Mouse (Mus musculus): ENCODE results near the gene Senp1. TPM values are rescaled to one million over a fixed set of nuclear protein-coding genes. Genes with fewer than 3 reads are reported as not detected.
A peak's percentile ranks its signal among the peaks of the same experiment; 100 is the strongest.

Gene Senp1
- polyA plus RNA-seq, 1 experiment from 2014 or later = 26.9 TPM

GRCm38 (mm10) chr15:97999991-98000390 is 93.6 kb downstream of the Senp1 start:
- Histone ChIP-seq H3K4me1 (replicated peaks) (peaks cover 40% of the 10 kb centered on the region), H3K27ac (ENCODE audit: poor library complexity, severe bottlenecking) (no peak overlapping the region), H3K9me3 (replicated peaks) (no peaks in the 10 kb centered on the region), H3K27me3 (replicated peaks) (peaks cover 45% of the 10 kb centered on the region), H3K36me3 (peaks cover 8% of the 10 kb centered on the region; the same call in 1 of the 2 replicates), H3K4me2 (0 out of 2 replicates have a peak overlapping the region, but pooled peaks have one; percentile 6), H3K9ac (no peak overlapping the region), H3K4me3 (no peak overlapping the region)
- 23% methylated on average over 7 of the region's 7 CpGs for WGBS
- ATAC-seq (ENCODE audit: insufficient number of reproducible peaks, low FRiP score) = no peak

GRCm38 (mm10) chr15:97999546-97999945 is 94.0 kb downstream of the Senp1 start:
- Histone ChIP-seq H3K36me3 (peaks cover 9% of the 10 kb centered on the region; the same call in 1 of the 2 replicates), H3K4me2 (0 out of 2 replicates have a peak overlapping the region, but pooled peaks have one; percentile 6), H3K9ac (no peak overlapping the region), H3K4me1 (replicated peaks) (peaks cover 37% of the 10 kb centered on the region), H3K9me3 (replicated peaks) (no peaks in the 10 kb centered on the region), H3K27ac (ENCODE audit: poor library complexity, severe bottlenecking) (no peak overlapping the region), H3K4me3 (no peak overlapping the region), H3K27me3 (replicated peaks) (peaks cover 41% of the 10 kb centered on the region)
- 27% methylated on average over 13 of the region's 13 CpGs for WGBS
- ATAC-seq (ENCODE audit: insufficient number of reproducible peaks, low FRiP score) = no peak

GRCm38 (mm10) chr15:97996716-97997256 is 96.8 kb downstream of the Senp1 start:
- Histone ChIP-seq H3K27ac (ENCODE audit: poor library complexity, severe bottlenecking) (no peak overlapping the region), H3K4me1 (replicated peaks) (peaks cover 31% of the 10 kb centered on the region), H3K36me3 (peaks cover 9% of the 10 kb centered on the region; the same call in 1 of the 2 replicates), H3K9ac (no peak overlapping the region), H3K9me3 (replicated peaks) (no peaks in the 10 kb centered on the region), H3K27me3 (replicated peaks) (peaks cover 29% of the 10 kb centered on the region), H3K4me2 (no peak overlapping the region), H3K4me3 (no peak overlapping the region)
- ATAC-seq (ENCODE audit: insufficient number of reproducible peaks, low FRiP score) = no peak
- 73% methylated on average over 13 of the region's 13 CpGs for WGBS

GRCm38 (mm10) chr15:97992712-97993286 is 100.7 kb downstream of the Senp1 start:
- H3K9ac ChIP-seq = peak overlapping the region; percentile 68
- H3K27me3 ChIP-seq (replicated peaks) = no peaks in the 10 kb centered on the region
- H3K36me3 ChIP-seq = peaks cover 13% of the 10 kb centered on the region; the same call in 1 of the 2 replicates
- ATAC-seq (ENCODE audit: insufficient number of reproducible peaks, low FRiP score) = peak; percentile 86
- peaks cover 42% of the 10 kb centered on the region for H3K4me1 ChIP-seq (replicated peaks)
- no peaks in the 10 kb centered on the region for H3K9me3 ChIP-seq (replicated peaks)
- peak overlapping the region; percentile 24 for H3K4me3 ChIP-seq
- H3K27ac ChIP-seq (ENCODE audit: poor library complexity, severe bottlenecking) = peak overlapping the region; percentile 80
- H3K4me2 ChIP-seq = peak overlapping the region; percentile 60
- 9% methylated on average over 18 of the region's 18 CpGs for WGBS

- H3K9ac ChIP-seq = peak overlapping the region; percentile 68
- 45% methylated on average over 13 of the region's 13 CpGs for WGBS
- peak overlapping the region; percentile 80 for H3K27ac ChIP-seq (ENCODE audit: poor library complexity, severe bottlenecking)
- no peaks in the 10 kb centered on the region for H3K27me3 ChIP-seq (replicated peaks)
- peaks cover 42% of the 10 kb centered on the region for H3K4me1 ChIP-seq (replicated peaks)
- H3K4me3 ChIP-seq = no peak overlapping the region
- H3K9me3 ChIP-seq (replicated peaks) = no peaks in the 10 kb centered on the region
- H3K4me2 ChIP-seq = peak overlapping the region; percentile 60
- H3K36me3 ChIP-seq = peaks cover 18% of the 10 kb centered on the region; the same call in 1 of the 2 replicates
- ATAC-seq (ENCODE audit: insufficient number of reproducible peaks, low FRiP score) = peak; percentile 39
Measured at GRCm38 (mm10) chr15:97992027-97992711, 101.4 kb downstream of the Senp1 start.

- Histone ChIP-seq H3K4me3 (no peak overlapping the region), H3K4me2 (no peak overlapping the region), H3K36me3 (peaks cover 20% of the 10 kb centered on the region), H3K27ac (ENCODE audit: poor library complexity, severe bottlenecking) (no peak overlapping the region), H3K9me3 (replicated peaks) (no peaks in the 10 kb centered on the region), H3K9ac (no peak overlapping the region), H3K4me1 (replicated peaks) (peaks cover 42% of the 10 kb centered on the region), H3K27me3 (replicated peaks) (no peaks in the 10 kb centered on the region)
- no peak for ATAC-seq (ENCODE audit: insufficient number of reproducible peaks, low FRiP score)
- 31% methylated on average over 12 of the region's 12 CpGs for WGBS
Measured at GRCm38 (mm10) chr15:97991285-97991895, 102.2 kb downstream of the Senp1 start.

- peaks cover 24% of the 10 kb centered on the region for H3K36me3 ChIP-seq
- no peak for ATAC-seq (ENCODE audit: insufficient number of reproducible peaks, low FRiP score)
- H3K27ac ChIP-seq (ENCODE audit: poor library complexity, severe bottlenecking) = no peak overlapping the region
- no peaks in the 10 kb centered on the region for H3K9me3 ChIP-seq (replicated peaks)
- no peak overlapping the region for H3K4me3 ChIP-seq
- no peaks in the 10 kb centered on the region for H3K27me3 ChIP-seq (replicated peaks)
- peaks cover 42% of the 10 kb centered on the region for H3K4me1 ChIP-seq (replicated peaks)
- no peak overlapping the region for H3K9ac ChIP-seq
- H3K4me2 ChIP-seq = no peak overlapping the region
- WGBS = 25% methylated on average over 4 of the region's 4 CpGs
Measured at GRCm38 (mm10) chr15:97990721-97991120, 102.8 kb downstream of the Senp1 start.

- 11% methylated on average over 6 of the region's 6 CpGs for whole genome bisulfite sequencing
- no peaks in the 10 kb centered on the region for H3K9me3 ChIP-seq (replicated peaks)
- H3K9ac ChIP-seq = no peak overlapping the region
- peaks cover 28% of the 10 kb centered on the region for H3K36me3 ChIP-seq
- no peak overlapping the region for H3K27ac ChIP-seq (ENCODE audit: poor library complexity, severe bottlenecking)
- H3K4me1 ChIP-seq (replicated peaks) = peaks cover 42% of the 10 kb centered on the region
- no peak overlapping the region for H3K4me2 ChIP-seq
- no peak overlapping the region for H3K4me3 ChIP-seq
- ATAC-seq (ENCODE audit: insufficient number of reproducible peaks, low FRiP score) = no peak
- no peaks in the 10 kb centered on the region for H3K27me3 ChIP-seq (replicated peaks)
Measured at GRCm38 (mm10) chr15:97990124-97990523, 103.4 kb downstream of the Senp1 start.

GRCm38 (mm10) chr15:97989544-97989943 is 104.0 kb downstream of the Senp1 start:
- 70% methylated on average over 1 of the region's 1 CpGs for WGBS
- no peaks in the 10 kb centered on the region for H3K9me3 ChIP-seq (replicated peaks)
- H3K4me2 ChIP-seq = no peak overlapping the region
- H3K4me1 ChIP-seq (replicated peaks) = peaks cover 42% of the 10 kb centered on the region
- H3K27me3 ChIP-seq (replicated peaks) = no peaks in the 10 kb centered on the region
- peaks cover 32% of the 10 kb centered on the region for H3K36me3 ChIP-seq
- no peak overlapping the region for H3K27ac ChIP-seq (ENCODE audit: poor library complexity, severe bottlenecking)
- H3K9ac ChIP-seq = no peak overlapping the region
- ATAC-seq (ENCODE audit: insufficient number of reproducible peaks, low FRiP score) = no peak
- H3K4me3 ChIP-seq = no peak overlapping the region
